Mouse (Mus musculus): ENCODE data around the gene Fbxo5.

GRCm38 (mm10) chr10:5824779-5825178 is 19.4 kb upstream of the Fbxo5 start:
- no peak for TF ChIP-seq CTCF (IDR thresholded peaks at IDR 0.05; ENCODE audit: insufficient read depth, low read length)
- no peak for TF ChIP-seq POLR2A (IDR thresholded peaks at IDR 0.05; ENCODE audit: borderline replicate concordance, extremely low read depth, low read depth, low read length)
